Mouse (Mus musculus) G1E (cell line): Measurements from ENCODE around the gene Tsnaxip1.

ENCODE experiments used
- CTCF ChIP-seq: IDR thresholded peaks from 2 replicates; pipeline ENCODE4 v1.5.1; 2012; ENCODE audit warnings: low read depth, low read length, inconsistent platforms, mixed read lengths
- GATA1 ChIP-seq: IDR thresholded peaks from 2 replicates; pipeline ENCODE4 v1.6.1; 2012; ENCODE audit warnings: borderline replicate concordance, low read length, inconsistent platforms, mixed read lengths
- TAL1 ChIP-seq: conservative IDR thresholded peaks from 2 replicates; pipeline ENCODE4 v1.6.1; 2012; ENCODE audit warnings: low read depth, low read length, inconsistent platforms, mixed read lengths

- TF ChIP-seq GATA1 (no peak), CTCF (no peak), TAL1 (peak; percentile 90)
These were observed 31.8 kb downstream of the Tsnaxip1 start for GRCm38 (mm10) chr8:105859314-105859713.
